Mouse (Mus musculus) hindbrain, postnatal 0 days (tissue): ENCODE data around the gene Efemp2. TPM values are rescaled to one million over a fixed set of nuclear protein-coding genes. Genes with fewer than 3 reads are reported as not detected.

Experiments
- ATAC-seq: fragments of 200-750 bp; cut with Nextera tagmentation; 2 replicates; pipeline ENCODE4 v1.8.0; 2017; ENCODE audit warnings: mild to moderate bottlenecking, moderate TSS enrichment, moderate library complexity
- DNase-seq: peaks from one replicate; pipeline ENCODE4 v3.0.0-alpha.2; 2015; ENCODE audit warnings: low spot score
- H3K27ac ChIP-seq: fragments of 300-500 bp; sonication (generic); 2 replicates; pipeline ENCODE4 v1.5.1; 2014; ENCODE audit warnings: mild to moderate bottlenecking
- H3K27me3 ChIP-seq: fragments of 300-500 bp; sonication (generic); 2 replicates; pipeline ENCODE4 v1.6.1; 2014; ENCODE audit warnings: low read length, mixed read lengths; ENCODE audit not compliant: insufficient read depth
- H3K36me3 ChIP-seq: fragments of 300-500 bp; sonication (generic); 2 replicates; pipeline ENCODE4 v1.6.1; 2014; ENCODE audit warnings: low read length, mixed read lengths; ENCODE audit not compliant: insufficient read depth
- H3K4me1 ChIP-seq: fragments of 300-500 bp; sonication (generic); 2 replicates; pipeline ENCODE4 v1.6.1; 2014; ENCODE audit warnings: antibody characterized with exemption, low read length, mixed read lengths; ENCODE audit not compliant: insufficient read depth
- H3K4me2 ChIP-seq: fragments of 300-500 bp; sonication (generic); 2 replicates; pipeline ENCODE4 v1.6.1; 2014; ENCODE audit warnings: low read depth, mild to moderate bottlenecking, low read length, moderate library complexity, mixed read lengths
- H3K4me3 ChIP-seq: fragments of 300-500 bp; sonication (generic); 2 replicates; pipeline ENCODE4 v1.5.1; 2014; ENCODE audit warnings: low read length
- H3K9ac ChIP-seq: fragments of 300-500 bp; sonication (generic); replicated peaks from 2 replicates; pipeline ENCODE4 v1.6.1; 2014; ENCODE audit warnings: mild to moderate bottlenecking, low read length, moderate library complexity, mixed read lengths
- H3K9me3 ChIP-seq: fragments of 300-500 bp; sonication (generic); 2 replicates; pipeline ENCODE4 v1.6.1; 2016; ENCODE audit warnings: low read length, mixed read lengths
- CTCF ChIP-seq: IDR thresholded peaks from 2 replicates; pipeline ENCODE4 v1.5.1; 2016; ENCODE audit warnings: antibody characterized with exemption, control low read depth, low read depth
- WGBS: fragments of 180-500 bp; shearing (Covaris S2); extraction: QIAGEN DNeasy Blood & Tissue Kit; methylation state at CpG from one replicate; pipeline ENCODE4 v1.1.7; 2014; 5-methylcytosine and 5-hydroxymethylcytosine counted together
- polyA plus RNA-seq: library from polyadenylated mRNA; unstranded; fragments of >200 nt; fragmentation: Nextera tagmentation; extraction: Ambion mirVana; gene quantifications from 2 replicates; pipeline ENCODE4 v1.2.1, GENCODE M21; 2015
- total RNA-seq: library from RNA; depleted of rRNA; stranded (reverse); fragments of >200 nt; gene quantifications from 2 replicates; pipeline ENCODE4 v1.2.3, GENCODE M21; 2014

Efemp2 gene
- total and polyA plus RNA-seq, 2 experiments from 2014 or later = 36.5 to 49.3 TPM

DNA sequence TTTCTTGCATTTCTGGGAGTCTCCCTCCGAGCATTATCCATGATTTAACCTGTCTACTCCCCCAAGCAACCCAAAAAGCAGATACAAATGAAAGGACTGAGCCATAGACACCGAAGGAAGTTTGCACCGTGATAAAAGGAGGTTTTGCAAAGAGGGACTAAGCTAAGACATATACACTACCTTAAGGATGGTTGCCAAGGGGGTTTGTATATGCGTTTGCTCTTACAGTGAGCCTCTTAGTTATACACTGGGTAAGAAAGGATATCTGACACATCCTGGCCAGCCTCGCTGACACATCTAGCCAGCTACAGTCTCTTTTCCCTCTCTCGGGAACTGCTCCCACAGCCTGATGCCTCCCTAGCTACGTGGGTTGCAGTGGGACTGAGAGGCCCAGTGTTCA, 39.8 kb upstream of the Efemp2 start:
- WGBS = 69% methylated on average over 7 of the region's 7 CpGs
- Histone ChIP-seq H3K4me3 (0 out of 2 replicates have a peak overlapping the region, but pooled peaks have one; percentile 15), H3K9me3 (no peaks in the 10 kb centered on the region), H3K4me1 (peaks cover 12% of the 10 kb centered on the region; the same call in 1 of the 2 replicates), H3K36me3 (no peaks in the 10 kb centered on the region), H3K27ac (0 out of 2 replicates have a peak overlapping the region, but pooled peaks have one; percentile 60), H3K9ac (no peak overlapping the region), H3K27me3 (no peaks in the 10 kb centered on the region), H3K4me2 (peak overlapping the region; percentile 53; the same call in 1 of the 2 replicates)
- no peak for DNase-seq
- no peak for ATAC-seq
- no peak for TF ChIP-seq CTCF

DNA sequence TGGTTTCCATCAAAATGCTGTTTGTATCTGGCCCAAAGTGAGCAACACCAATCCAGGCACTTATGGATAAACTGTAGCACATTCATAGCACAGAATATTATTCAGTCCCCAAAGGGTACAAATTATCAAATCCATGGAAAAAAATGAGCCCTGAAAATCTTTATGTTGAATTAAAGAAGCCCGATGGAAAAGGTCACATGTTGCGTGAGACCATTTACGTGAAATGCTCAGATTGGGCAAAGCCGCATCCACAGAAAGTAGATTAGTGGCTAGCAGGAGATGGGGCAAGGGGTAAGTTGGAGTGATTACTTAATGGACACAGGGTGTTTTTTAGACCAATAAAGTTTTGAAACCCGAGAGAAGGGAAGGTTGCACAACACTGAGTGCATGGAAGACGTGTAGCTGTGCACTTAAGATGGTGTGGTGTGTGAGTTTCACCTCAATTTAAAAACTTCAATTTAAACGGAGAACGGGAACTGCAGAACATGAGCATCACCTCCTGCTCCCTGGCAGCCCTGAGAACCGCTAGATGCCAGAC, 29.3 kb upstream of the Efemp2 start:
- H3K27me3 ChIP-seq = peaks cover 26% of the 10 kb centered on the region
- no peak for ATAC-seq
- WGBS = 70% methylated on average over 9 of the region's 9 CpGs

DNA sequence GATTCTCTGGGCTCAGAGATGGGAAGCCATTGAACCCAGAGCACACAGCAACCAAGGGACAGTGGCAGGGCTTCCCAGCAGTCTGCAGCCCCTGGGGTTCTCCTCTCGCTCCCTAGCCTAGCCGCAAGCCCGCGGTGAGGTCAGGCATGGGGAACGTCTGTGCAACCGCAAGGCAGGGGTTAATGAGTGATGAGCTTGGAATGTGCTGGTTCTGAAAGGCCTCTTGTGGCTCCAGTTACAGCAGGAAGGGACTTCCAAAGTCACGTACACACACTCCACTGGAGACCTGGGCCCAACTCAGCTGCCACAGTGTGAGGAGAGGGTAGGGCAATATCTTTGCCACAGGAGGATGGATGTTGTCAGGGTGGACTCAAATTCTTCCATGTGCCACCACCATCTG, 28.8 kb upstream of the Efemp2 start:
- WGBS = 29% methylated on average over 7 of the region's 7 CpGs
- Histone ChIP-seq H3K9ac (no peak overlapping the region), H3K4me2 (no peak overlapping the region), H3K36me3 (no peaks in the 10 kb centered on the region), H3K27me3 (peaks cover 26% of the 10 kb centered on the region), H3K4me1 (peaks cover 4% of the 10 kb centered on the region), H3K9me3 (no peaks in the 10 kb centered on the region), H3K27ac (no peak overlapping the region), H3K4me3 (no peak overlapping the region)
- TF ChIP-seq CTCF = no peak
- DNase-seq (no peak), ATAC-seq (no peak)

More for the DNA sequence above, 29.3 kb upstream of the Efemp2 start:
- no peak overlapping the region for H3K4me3 ChIP-seq
- no peaks in the 10 kb centered on the region for H3K9me3 ChIP-seq
- DNase-seq = no peak
- H3K9ac ChIP-seq = no peak overlapping the region
- no peak for TF ChIP-seq CTCF
- H3K36me3 ChIP-seq = no peaks in the 10 kb centered on the region
- H3K27ac ChIP-seq = no peak overlapping the region
- H3K4me2 ChIP-seq = no peak overlapping the region
- H3K4me1 ChIP-seq = peaks cover 4% of the 10 kb centered on the region

DNA sequence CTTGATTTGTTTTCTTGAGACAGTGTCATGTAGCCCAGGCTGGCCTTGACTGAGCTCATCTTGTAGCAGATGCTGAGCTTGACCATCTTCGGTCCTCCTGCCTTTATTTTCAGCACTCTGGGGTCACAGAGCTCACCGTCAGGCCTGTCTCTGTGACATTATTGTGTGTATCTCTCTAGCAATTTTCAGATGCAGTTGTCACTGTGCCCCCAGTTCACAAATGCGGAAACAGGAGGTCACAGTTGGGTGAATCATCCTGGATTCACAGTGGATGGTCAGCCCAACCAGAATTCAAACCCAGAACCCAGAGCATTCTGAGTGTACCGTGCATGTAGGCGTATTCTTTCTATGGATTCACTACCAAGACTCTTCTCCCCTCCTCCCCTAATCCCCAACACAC, 28.0 kb upstream of the Efemp2 start:
- no peak for DNase-seq
- no peak for TF ChIP-seq CTCF
- peaks cover 29% of the 10 kb centered on the region for H3K27me3 ChIP-seq
- H3K9me3 ChIP-seq = no peaks in the 10 kb centered on the region
- 87% methylated on average over 5 of the region's 5 CpGs for WGBS
- H3K9ac ChIP-seq = no peak overlapping the region
- H3K27ac ChIP-seq = no peak overlapping the region
- no peak for ATAC-seq
- peaks cover 4% of the 10 kb centered on the region for H3K4me1 ChIP-seq
- H3K36me3 ChIP-seq = no peaks in the 10 kb centered on the region
- H3K4me3 ChIP-seq = no peak overlapping the region
- no peak overlapping the region for H3K4me2 ChIP-seq

DNA sequence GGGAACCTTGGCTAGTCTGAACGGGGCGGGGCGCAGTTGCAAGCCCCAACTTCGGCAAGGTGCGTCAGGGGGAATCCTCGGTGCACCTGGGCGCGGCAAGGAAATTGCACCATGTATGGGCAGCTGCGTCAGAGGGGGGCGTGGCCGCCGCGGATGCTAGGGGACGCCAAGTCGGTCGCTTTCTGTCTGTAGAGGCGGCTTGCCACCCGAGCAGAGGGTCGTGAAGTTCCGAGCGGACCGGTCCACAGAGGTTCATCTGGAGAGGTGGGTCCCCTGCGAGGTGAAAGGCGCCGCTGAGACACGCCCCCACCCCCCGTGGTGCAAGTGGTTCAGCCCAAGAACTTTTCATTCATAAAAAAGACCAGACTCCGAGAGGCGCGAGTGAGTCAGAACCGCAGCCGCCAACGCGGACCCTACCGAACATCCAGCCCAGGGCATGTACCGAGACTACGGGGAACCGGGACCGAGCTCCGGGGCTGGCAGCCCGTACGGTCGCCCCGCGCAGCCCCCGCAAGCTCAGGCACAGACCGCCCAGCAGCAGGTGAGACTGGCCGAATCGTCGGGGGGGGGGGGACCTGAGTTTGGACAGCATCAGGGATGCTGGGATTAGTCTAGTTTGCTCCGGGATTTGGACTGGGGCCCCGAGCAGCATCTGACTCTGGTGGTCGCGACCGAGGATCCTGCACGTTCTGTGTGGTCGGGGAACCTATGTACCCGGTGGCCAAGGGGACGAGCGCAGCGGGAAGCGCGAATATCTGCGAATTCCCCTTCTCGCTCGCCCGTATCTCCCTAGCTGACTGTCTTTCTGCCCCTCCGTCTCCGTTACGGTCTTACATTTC, 26.0 kb upstream of the Efemp2 start, which contains the start of gene Fosl1:
Gene Fosl1, plus strand, starts transcription at position 33 of the 839 bp plus-strand sequence.
- H3K9me3 ChIP-seq = no peaks in the 10 kb centered on the region
- peak within 1 kb of the TSS; percentile 57 for H3K4me3 ChIP-seq
- H3K4me2 ChIP-seq = peak within 1 kb of the TSS; percentile 97
- peak within 1 kb of the TSS; percentile 35; the same call in 1 of the 2 replicates for H3K9ac ChIP-seq
- H3K27ac ChIP-seq = no peak within 1 kb of the TSS
- no peaks in the 10 kb centered on the region for H3K36me3 ChIP-seq
- 1% methylated on average over 70 of the region's 70 CpGs for WGBS
- TF ChIP-seq CTCF = no peak
- DNase-seq (peak; percentile 65), ATAC-seq (peak; percentile 80)
- H3K4me1 ChIP-seq = peaks cover 4% of the 10 kb centered on the region
- peaks cover 29% of the 10 kb centered on the region for H3K27me3 ChIP-seq

DNA sequence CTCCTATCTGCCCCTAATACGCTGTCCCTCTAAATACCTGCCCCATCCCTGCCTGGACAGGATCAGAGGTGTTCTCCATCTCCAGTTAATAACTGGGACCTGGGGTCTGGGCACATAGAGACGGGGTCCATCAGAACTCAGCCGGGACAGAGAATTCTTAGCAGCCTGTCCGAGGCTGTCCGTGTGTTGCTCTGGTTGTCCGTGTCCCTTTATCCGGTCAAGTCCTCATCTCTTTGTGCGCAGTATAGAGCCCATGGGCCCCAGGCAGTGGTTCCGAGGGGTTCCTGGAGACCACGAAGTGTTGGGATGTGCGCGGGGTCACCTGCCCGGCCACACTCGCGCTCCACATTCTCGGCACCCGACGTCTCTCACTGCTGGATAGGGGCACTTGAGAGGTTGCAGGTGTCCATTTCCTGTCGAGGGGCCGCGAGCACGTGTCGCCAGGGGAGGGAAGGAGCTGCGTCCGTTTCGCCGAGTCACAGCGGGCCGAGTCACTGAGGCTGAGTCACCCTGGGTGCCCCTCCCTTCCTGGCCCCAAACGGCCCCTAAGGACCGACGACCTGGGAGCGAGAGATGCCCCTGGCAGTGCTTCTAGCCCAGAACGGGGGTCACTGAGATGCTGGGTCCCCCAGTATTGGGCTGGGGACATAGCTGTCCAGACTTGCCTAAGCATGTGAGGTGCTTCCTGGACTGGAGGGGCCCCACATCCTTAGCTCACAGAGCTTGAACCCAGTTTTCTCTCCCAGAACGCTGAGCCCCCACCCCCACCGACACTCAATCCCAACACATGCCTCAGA, 25.2 kb upstream of the Efemp2 start:
- TF ChIP-seq CTCF = no peak
- DNase-seq = no peak
- Histone ChIP-seq H3K27me3 (peaks cover 29% of the 10 kb centered on the region), H3K4me1 (peaks cover 4% of the 10 kb centered on the region), H3K4me2 (peak overlapping the region; percentile 97), H3K9me3 (no peaks in the 10 kb centered on the region), H3K9ac (peak overlapping the region; percentile 35; the same call in 1 of the 2 replicates), H3K27ac (no peak overlapping the region), H3K4me3 (peak overlapping the region; percentile 57), H3K36me3 (no peaks in the 10 kb centered on the region)
- ATAC-seq = peak; percentile 24; the same call in 1 of the 2 replicates
- 10% methylated on average over 34 of the region's 36 CpGs for WGBS
